Mouse (Mus musculus): Measurements from ENCODE around the gene Ggt1. TPM values are rescaled to one million over a fixed set of nuclear protein-coding genes. Genes with fewer than 3 reads are reported as not detected.

The Ggt1 gene
- total and polyA plus RNA-seq, 3 experiments = 1.3 to 3.8 (median 2.1) TPM

DNA sequence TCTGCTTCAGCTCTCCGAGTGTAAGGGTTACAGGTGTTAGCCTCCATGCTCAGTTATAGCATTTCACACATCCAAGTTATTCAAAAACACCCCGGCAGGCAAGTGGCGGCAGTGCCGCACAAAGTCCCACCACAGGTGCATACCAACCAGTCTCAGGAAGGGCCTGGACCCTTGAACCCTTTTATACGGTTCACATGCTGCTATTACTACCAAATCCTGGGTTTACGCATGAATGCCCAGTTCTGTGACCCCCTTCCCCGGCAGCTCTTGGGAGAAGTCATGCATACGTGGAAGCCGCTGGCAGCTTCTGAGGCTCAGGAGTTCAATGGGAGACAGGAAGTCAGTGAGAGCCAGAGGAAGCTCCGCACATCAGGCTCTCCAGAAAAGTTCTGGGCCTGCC lies 11.8 kb downstream of the Ggt1 start:
- no peaks in the 10 kb centered on the region for H3K36me3 ChIP-seq (replicated peaks in 1 of 2; ENCODE audit: control insufficient read depth in 1 of 2, insufficient read depth in 1 of 2, low read length in 1 of 2)
- TF ChIP-seq USF2 (conservative IDR thresholded peaks at IDR 0.05; ENCODE audit: low read depth, low read length) (no peak), POLR2AphosphoS2 (IDR thresholded peaks at IDR 0.05; ENCODE audit: low read depth, low read length) (no peak), CHD1 (IDR thresholded peaks at IDR 0.05; ENCODE audit: low read depth, low read length) (no peak), EP300 (IDR thresholded peaks at IDR 0.05; ENCODE audit: low read length) (no peak)
- no peak for DNase-seq (ENCODE audit: extremely low read depth)
- H3K9ac ChIP-seq (ENCODE audit: insufficient read depth, low read depth) = no peak overlapping the region
- dilution Hi-C loops (cut with MboI; ENCODE audit: extremely low pct_ligation_motif_present, extremely low pct_unique_long_range_greater_than_20kb, low sequenced_read_pairs) = no loop called here
- H3K27me3 ChIP-seq (replicated peaks) = no peaks in the 10 kb centered on the region
- no peak overlapping the region for H3K4me3 ChIP-seq (replicated peaks in 1 of 3; ENCODE audit: low read depth in 2 of 3, low read length in 2 of 3, poor library complexity in 1 of 3)
- in situ Hi-C loops (cut with MboI; ENCODE audit: low pct_ligation_motif_present, low pct_unique_long_range_greater_than_20kb, low sequenced_read_pairs) = no loop called here
- no peaks in the 10 kb centered on the region for H3K9me3 ChIP-seq (replicated peaks; ENCODE audit: low read length)
- no peak overlapping the region for H3K27ac ChIP-seq (ENCODE audit: insufficient read depth, low read depth)
- no peak overlapping the region for H3K4me2 ChIP-seq (ENCODE audit: insufficient read depth, low read depth, poor library complexity, severe bottlenecking)
- peaks cover 14 to 35% of the 10 kb centered on the region in 2 experiments for H3K4me1 ChIP-seq (ENCODE audit: control insufficient read depth in 1 of 2, insufficient read depth in 2 of 2)
- H3K79me2 ChIP-seq (replicated peaks; ENCODE audit: control insufficient read depth, extremely low read depth, insufficient read depth, poor library complexity, severe bottlenecking) = no peaks in the 10 kb centered on the region

DNA sequence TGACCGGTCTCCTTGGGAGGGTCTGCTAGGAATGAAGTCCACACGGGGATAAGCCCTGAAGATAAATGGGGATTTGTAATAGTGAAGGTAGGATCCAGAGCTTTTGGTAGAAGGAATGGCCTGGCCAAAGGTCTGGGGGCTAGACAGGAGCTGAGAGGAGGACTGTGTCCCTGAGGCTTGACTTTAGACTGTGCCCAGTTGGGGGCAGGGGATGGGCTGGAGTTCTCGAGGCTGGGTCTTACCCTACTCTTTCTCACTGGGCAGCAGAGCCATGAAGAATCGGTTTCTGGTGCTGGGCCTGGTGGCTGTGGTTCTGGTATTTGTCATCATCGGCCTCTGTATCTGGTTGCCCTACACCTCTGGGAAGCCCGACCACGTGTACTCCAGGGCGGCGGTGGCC lies 12.6 kb downstream of the Ggt1 start:
- Histone ChIP-seq H3K27ac (ENCODE audit: insufficient read depth, low read depth) (no peak overlapping the region), H3K4me2 (ENCODE audit: insufficient read depth, low read depth, poor library complexity, severe bottlenecking) (no peak overlapping the region), H3K79me2 (replicated peaks; ENCODE audit: control insufficient read depth, extremely low read depth, insufficient read depth, poor library complexity, severe bottlenecking) (no peaks in the 10 kb centered on the region), H3K4me1 (ENCODE audit: control insufficient read depth in 1 of 2, insufficient read depth in 2 of 2) (peaks cover 14 to 35% of the 10 kb centered on the region in 2 experiments), H3K27me3 (replicated peaks) (no peaks in the 10 kb centered on the region), H3K9me3 (replicated peaks; ENCODE audit: low read length) (no peaks in the 10 kb centered on the region), H3K4me3 (replicated peaks in 1 of 3; ENCODE audit: low read depth in 2 of 3, low read length in 2 of 3, poor library complexity in 1 of 3) (no peak overlapping the region), H3K9ac (ENCODE audit: insufficient read depth, low read depth) (no peak overlapping the region), H3K36me3 (replicated peaks in 1 of 2; ENCODE audit: control insufficient read depth in 1 of 2, insufficient read depth in 1 of 2, low read length in 1 of 2) (no peaks in the 10 kb centered on the region)
- dilution Hi-C loops (cut with MboI; ENCODE audit: extremely low pct_ligation_motif_present, extremely low pct_unique_long_range_greater_than_20kb, low sequenced_read_pairs) (no loop called here), in situ Hi-C loops (cut with MboI; ENCODE audit: low pct_ligation_motif_present, low pct_unique_long_range_greater_than_20kb, low sequenced_read_pairs) (no loop called here)
- no peak for DNase-seq (ENCODE audit: extremely low read depth)
- TF ChIP-seq CHD1 (IDR thresholded peaks at IDR 0.05; ENCODE audit: low read depth, low read length) (no peak), ETS1 (conservative IDR thresholded peaks at IDR 0.05; ENCODE audit: low read depth, low read length) (no peak), ZMIZ1 (IDR thresholded peaks at IDR 0.05; ENCODE audit: low read depth, low read length) (no peak), MYC (IDR thresholded peaks at IDR 0.05; ENCODE audit: low read depth, low read length) (no peak), JUN (IDR thresholded peaks at IDR 0.05; ENCODE audit: insufficient read depth, low read depth, low read length) (no peak), USF2 (conservative IDR thresholded peaks at IDR 0.05; ENCODE audit: low read depth, low read length) (no peak)

DNA sequence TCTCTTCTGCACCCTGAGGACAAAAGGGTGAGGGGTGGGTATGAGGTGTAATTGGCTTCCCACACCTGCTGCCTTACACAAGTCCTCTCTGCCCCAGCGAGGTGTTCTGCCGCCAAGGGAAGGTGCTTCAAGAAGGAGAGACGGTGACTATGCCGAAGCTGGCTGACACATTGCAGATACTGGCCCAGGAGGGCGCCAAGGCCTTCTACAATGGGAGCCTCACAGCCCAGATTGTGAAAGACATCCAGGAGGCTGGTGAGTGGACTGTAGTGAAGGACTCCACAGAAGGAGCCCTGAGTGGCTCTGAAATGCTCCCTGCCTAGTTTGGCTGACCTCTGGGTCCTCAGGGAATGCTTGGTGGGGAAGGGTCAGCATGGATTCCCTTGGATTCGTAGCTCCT lies 17.7 kb downstream of the Ggt1 start:
- H3K79me2 ChIP-seq (replicated peaks; ENCODE audit: control insufficient read depth, extremely low read depth, insufficient read depth, poor library complexity, severe bottlenecking) = no peaks in the 10 kb centered on the region

More for the DNA sequence above, 17.7 kb downstream of the Ggt1 start:
- Histone ChIP-seq H3K4me1 (ENCODE audit: control insufficient read depth in 1 of 2, insufficient read depth in 2 of 2) (peaks cover 4 to 6% of the 10 kb centered on the region in 2 experiments; a peak in 3 of 4 replicates), H3K36me3 (replicated peaks in 1 of 2; ENCODE audit: control insufficient read depth in 1 of 2, insufficient read depth in 1 of 2, low read length in 1 of 2) (peaks cover 0 to 3% of the 10 kb centered on the region in 2 experiments), H3K4me3 (replicated peaks in 1 of 3; ENCODE audit: low read depth in 2 of 3, low read length in 2 of 3, poor library complexity in 1 of 3) (no peak overlapping the region), H3K4me2 (ENCODE audit: insufficient read depth, low read depth, poor library complexity, severe bottlenecking) (no peak overlapping the region), H3K27me3 (replicated peaks) (peaks cover 4% of the 10 kb centered on the region), H3K27ac (ENCODE audit: insufficient read depth, low read depth) (no peak overlapping the region), H3K9me3 (replicated peaks; ENCODE audit: low read length) (no peaks in the 10 kb centered on the region), H3K9ac (ENCODE audit: insufficient read depth, low read depth) (no peak overlapping the region)
- dilution Hi-C loops (cut with MboI; ENCODE audit: extremely low pct_ligation_motif_present, extremely low pct_unique_long_range_greater_than_20kb, low sequenced_read_pairs) = no loop called here
- in situ Hi-C loops (cut with MboI; ENCODE audit: low pct_ligation_motif_present, low pct_unique_long_range_greater_than_20kb, low sequenced_read_pairs) = loop anchor here (25.0 kb wide), 1 partner anchor 383 kb away; the partner anchor contains the start of gene Gm5134
- no peak for DNase-seq (ENCODE audit: extremely low read depth)
- TF ChIP-seq BHLHE40 (IDR thresholded peaks at IDR 0.05; ENCODE audit: low read depth, low read length) = no peak
- TF ChIP-seq MAFK (IDR thresholded peaks at IDR 0.05; ENCODE audit: insufficient replicate concordance, low read length) = no peak
- no peak for TF ChIP-seq PAX5 (IDR thresholded peaks at IDR 0.05; ENCODE audit: low read length)
- no peak for TF ChIP-seq MAX (IDR thresholded peaks at IDR 0.05; ENCODE audit: low read length)
- no peak for TF ChIP-seq ELF1 (IDR thresholded peaks at IDR 0.05; ENCODE audit: low read depth, low read length)
- TF ChIP-seq ZC3H11A (IDR thresholded peaks at IDR 0.05; ENCODE audit: low read depth, low read length) = no peak
- TF ChIP-seq USF2 (conservative IDR thresholded peaks at IDR 0.05; ENCODE audit: low read depth, low read length) = no peak
- no peak for TF ChIP-seq NRF1 (IDR thresholded peaks at IDR 0.05; ENCODE audit: low read depth, low read length)
- TF ChIP-seq EP300 (IDR thresholded peaks at IDR 0.05; ENCODE audit: low read length) = no peak
- TF ChIP-seq TCF12 (IDR thresholded peaks at IDR 0.05; ENCODE audit: low read depth, low read length) = no peak
- no peak for TF ChIP-seq GABPA (IDR thresholded peaks at IDR 0.05; ENCODE audit: insufficient replicate concordance, low read depth, low read length)
- no peak for TF ChIP-seq USF1 (IDR thresholded peaks at IDR 0.05; ENCODE audit: low read depth, low read length)
- TF ChIP-seq NELFE (IDR thresholded peaks at IDR 0.05; ENCODE audit: low read depth, low read length) = no peak
- TF ChIP-seq ETS1 (conservative IDR thresholded peaks at IDR 0.05; ENCODE audit: low read depth, low read length) = no peak
